Comparison of ENCODE assay signal across 12 mouse cellular contexts in the genomic region with DNA sequence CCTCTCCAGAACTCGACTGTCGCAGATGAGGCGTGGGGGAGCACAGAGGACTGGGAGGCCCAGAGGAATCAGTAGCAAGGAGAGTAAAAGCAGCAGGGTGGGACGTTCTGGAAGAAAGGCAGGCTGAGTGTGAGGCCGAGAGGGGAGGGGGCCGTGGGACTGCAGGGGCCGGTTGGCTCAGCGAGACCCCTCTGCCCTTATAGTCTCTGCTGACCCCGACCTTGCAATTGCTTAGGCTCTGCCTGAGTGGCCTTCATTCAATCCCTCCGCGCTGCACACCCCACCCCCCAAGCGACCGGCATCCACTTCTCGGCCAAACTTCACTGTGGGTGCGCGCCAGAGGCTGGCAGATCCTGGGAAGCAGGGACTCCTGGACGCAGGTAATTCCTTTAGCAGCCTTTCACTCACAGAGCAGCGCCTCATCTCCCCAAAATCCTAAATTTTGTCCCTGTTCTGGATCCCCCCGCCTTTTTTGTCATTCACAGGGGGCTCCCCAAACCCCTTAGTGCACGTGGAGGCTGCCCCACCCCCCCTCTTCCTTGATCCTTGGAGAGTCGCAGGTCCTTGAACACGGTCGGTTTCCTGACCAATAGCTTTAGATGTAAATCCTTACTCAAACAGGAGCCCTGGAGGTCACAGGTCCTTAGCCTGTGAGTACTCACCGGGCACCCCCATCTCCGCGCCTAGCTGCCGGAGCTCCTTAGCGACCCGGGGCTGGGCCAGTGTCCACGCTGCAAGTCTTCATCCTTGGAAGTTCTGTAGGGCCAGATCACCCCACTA. TPM values are rescaled to one million over a fixed set of nuclear protein-coding genes. Genes with fewer than 3 reads are reported as not detected.
DNase-seq lines count a peak whose midpoint lies in the region; ATAC-seq and TF ChIP-seq lines count a peak whose summit lies in the region.
"Had no signal": no experiment of that assay in that cellular context is flagged by ENCODE, and none has a peak within 500 bp of the region (broad histone marks: within the 10 kb centered on the region; RNA-seq: fewer than 3 reads in every experiment).

No protein-coding gene starts in this region.

- peaks cover 9% of the 10 kb centered on the region for H3K4me1 ChIP-seq in testis, adult 2 months (ENCODE audit: control insufficient read depth, insufficient read depth, low read length)
- H3K4me1 ChIP-seq in hindbrain, embryonic 12.5 days, result peaks cover 18% of the 10 kb centered on the region

- H3K27ac ChIP-seq in testis, adult 2 months (ENCODE audit: control insufficient read depth, insufficient read depth, low read depth, low read length), result no peak overlapping the region
- H3K27ac ChIP-seq in hindbrain, embryonic 12.5 days, result no peak overlapping the region

- H3K4me2 ChIP-seq in hindbrain, embryonic 12.5 days (replicated peaks), result peak overlapping the region; percentile 62

- no peaks in the 10 kb centered on the region; the same call in 1 of the 2 replicates for H3K27me3 ChIP-seq in testis, adult 2 months (ENCODE audit: control insufficient read depth, insufficient read depth, low read length)
- peaks cover 11% of the 10 kb centered on the region for H3K27me3 ChIP-seq in hindbrain, embryonic 12.5 days

- no peak for ATAC-seq in hindbrain, embryonic 12.5 days (ENCODE audit: low FRiP score)

- peak overlapping the region; percentile 9 for H3K4me3 ChIP-seq in testis, adult 2 months (ENCODE audit: control insufficient read depth, low read depth, low read length)
- H3K4me3 ChIP-seq in hindbrain, embryonic 12.5 days, result peak overlapping the region; percentile 31
- H3K4me3 ChIP-seq: myocyte had no signal

- H3K36me3 ChIP-seq in testis, adult 2 months (ENCODE audit: control insufficient read depth, insufficient read depth, low read length), result no peaks in the 10 kb centered on the region
- H3K36me3 ChIP-seq in hindbrain, embryonic 12.5 days, result no peaks in the 10 kb centered on the region

- 4% methylated on average over 29 of the region's 30 CpGs for WGBS in hindbrain, embryonic 12.5 days

- no peak for TF ChIP-seq CTCF in testis, adult 2 months (IDR thresholded peaks at IDR 0.05; ENCODE audit: control insufficient read depth, insufficient read depth, insufficient replicate concordance, low read depth, low read length)

- peak overlapping the region; percentile 42; the same call in 1 of the 2 replicates for H3K9ac ChIP-seq in hindbrain, embryonic 12.5 days

- no peak for TF ChIP-seq POLR2A in testis, adult 2 months (IDR thresholded peaks at IDR 0.05; ENCODE audit: control insufficient read depth, low read depth, low read length)

- no peak for DNase-seq in testis, postnatal 14 days (ENCODE audit: low spot score)
- DNase-seq in mesoderm, embryonic 11.5 days (ENCODE audit: low read depth, low spot score), result peak; percentile 11
- DNase-seq in frontal cortex, postnatal 14 days (ENCODE audit: low spot score in 2 of 2), result no peak
- no peak for DNase-seq in layer of hippocampus, postnatal 14 days (ENCODE audit: low spot score in 2 of 2)
- no peak for DNase-seq in cerebellum, postnatal 4 days (ENCODE audit: low spot score in 2 of 2)
- DNase-seq in adrenal gland, adult (ENCODE audit: inconsistent age in 2 of 2, low spot score in 1 of 2), result no peak
- DNase-seq: cerebellum, adult 8-10 months; kidney, adult 11 months; thymus, postnatal 14 days had no signal

- no peaks in the 10 kb centered on the region for H3K9me3 ChIP-seq in hindbrain, embryonic 12.5 days (replicated peaks)

RNA-seq across cellular contexts. Expression of gene Zan, which starts 8.4 kb away (rescaled TPM):
- polyA plus RNA-seq in testis, adult 2 months (2012; rRNA removed), result 10.2 and 11.5 TPM in 2 replicates
- 0.09 and 0.15 TPM in 2 replicates for polyA plus RNA-seq in hindbrain, embryonic 12.5 days (2016; fragmentation: Nextera tagmentation; extraction: Ambion mirVana)
- total RNA-seq in layer of hippocampus, postnatal 14 days (2021), result under 1 TPM; 0.21 to 0.57 TPM

RNA-seq across cellular contexts. Expression of gene Pop7, which starts 17.1 kb away (rescaled TPM):
- polyA plus RNA-seq in testis, adult 2 months (2012; rRNA removed), result 10.2 and 12.7 TPM in 2 replicates
- polyA plus RNA-seq in hindbrain, embryonic 12.5 days (2016; fragmentation: Nextera tagmentation; extraction: Ambion mirVana), result 60.7 and 61.3 TPM in 2 replicates
- total RNA-seq in layer of hippocampus, postnatal 14 days (2021), result 10 to 100 TPM; 32.9 to 37.1 TPM

RNA-seq across cellular contexts. Expression of gene Gigyf1, which starts 33.1 kb away (rescaled TPM):
- 11.5 and 12.0 TPM in 2 replicates for polyA plus RNA-seq in testis, adult 2 months (2012; rRNA removed)
- polyA plus RNA-seq in hindbrain, embryonic 12.5 days (2016; fragmentation: Nextera tagmentation; extraction: Ambion mirVana), result 17.9 and 19.0 TPM in 2 replicates
- total RNA-seq in layer of hippocampus, postnatal 14 days (2021), result 10 to 100 TPM; 40.5 to 48.8 TPM

RNA-seq across cellular contexts. Expression of gene Epo, which starts 47.8 kb away (rescaled TPM):
- polyA plus RNA-seq in testis, adult 2 months (2012; rRNA removed), result not detected in 2 replicates
- not detected in 2 replicates for polyA plus RNA-seq in hindbrain, embryonic 12.5 days (2016; fragmentation: Nextera tagmentation; extraction: Ambion mirVana)
- not detected for total RNA-seq in layer of hippocampus, postnatal 14 days (2021)
- polyA plus RNA-seq: myocyte had no signal

RNA-seq across cellular contexts. Expression of gene Gnb2, which starts 48.0 kb away (rescaled TPM):
- 369 and 402 TPM in 2 replicates for polyA plus RNA-seq in testis, adult 2 months (2012; rRNA removed)
- polyA plus RNA-seq in hindbrain, embryonic 12.5 days (2016; fragmentation: Nextera tagmentation; extraction: Ambion mirVana), result 466 and 467 TPM in 2 replicates
- total RNA-seq in layer of hippocampus, postnatal 14 days (2021), result 100 to 1,000 TPM; 704 to 770 TPM
